Mouse (Mus musculus) common myeloid progenitor, adult 5-6 weeks (primary cell): ENCODE results near the gene Ptges3. TPM values are rescaled to one million over a fixed set of nuclear protein-coding genes. Genes with fewer than 3 reads are reported as not detected.
A peak's percentile ranks its signal among the peaks of the same experiment; 100 is the strongest.
"Not testable (repeated sequence)": the region's sequence is repeated elsewhere in the genome, so short reads cannot be mapped to it uniquely, and the experiment has no call there.

Experiments
- ATAC-seq: replicated peaks from 2 replicates; pipeline ENCODE4 v1.8.0; 2016; ENCODE audit warnings: low read depth, mild to moderate bottlenecking, moderate TSS enrichment, inconsistent platforms; ENCODE audit not compliant: poor library complexity, severe bottlenecking
- total RNA-seq: library from RNA; stranded (forward); fragments of 200-1000, 187-1606 nt; gene quantifications from 2 replicates; pipeline ENCODE4 v1.2.3, GENCODE M21; 2017

The Ptges3 gene
- total RNA-seq, 1 experiment from 2014 or later: 326 TPM

- ATAC-seq: no peak
Measured at GRCm38 (mm10) chr10:128053001-128053400, 5.8 kb upstream of the Ptges3 start.

- ATAC-seq: peak; percentile 18
Measured at GRCm38 (mm10) chr10:128058184-128058583, 570 bp upstream of the Ptges3 start.

- ATAC-seq: peak; percentile 57
Measured at GRCm38 (mm10) chr10:128059207-128059981, 640 bp downstream of the Ptges3 start.

GRCm38 (mm10) chr10:128061109-128061508 is 2.4 kb downstream of the Ptges3 start:
- ATAC-seq: no peak

GRCm38 (mm10) chr10:128062221-128062989 is 3.7 kb downstream of the Ptges3 start:
- ATAC-seq: no peak

- ATAC-seq: no peak
Measured at GRCm38 (mm10) chr10:128066072-128066471, 7.3 kb downstream of the Ptges3 start.

- ATAC-seq: peak; percentile 63; the same call in 1 of the 2 replicates
Measured at GRCm38 (mm10) chr10:128069201-128069600, 10.4 kb downstream of the Ptges3 start.

- ATAC-seq: not testable (repeated sequence)
Measured at GRCm38 (mm10) chr10:128070432-128070831, 11.7 kb downstream of the Ptges3 start.

GRCm38 (mm10) chr10:128078269-128078668 is 19.5 kb downstream of the Ptges3 start:
- not testable (repeated sequence) for ATAC-seq

GRCm38 (mm10) chr10:128080496-128080895 is 21.7 kb downstream of the Ptges3 start:
- no peak for ATAC-seq

GRCm38 (mm10) chr10:128081807-128082476 is 23.2 kb downstream of the Ptges3 start:
- 0 out of 2 replicates have a peak, but pooled peaks have one; percentile 4 for ATAC-seq

- ATAC-seq: no peak
Measured at GRCm38 (mm10) chr10:128082477-128082808, 23.7 kb downstream of the Ptges3 start.

GRCm38 (mm10) chr10:128082880-128083421 is 24.2 kb downstream of the Ptges3 start, which contains the start of gene Atp5b:
Gene Atp5b, plus strand, starts transcription at chr10:128083273.
- peak; percentile 94 for ATAC-seq

GRCm38 (mm10) chr10:128083688-128084087 is 24.9 kb downstream of the Ptges3 start:
- ATAC-seq: no peak

- ATAC-seq: no peak
Measured at GRCm38 (mm10) chr10:128084160-128084559, 25.4 kb downstream of the Ptges3 start.

GRCm38 (mm10) chr10:128086391-128086790 is 27.6 kb downstream of the Ptges3 start:
- no peak for ATAC-seq

- not testable (repeated sequence) for ATAC-seq
Measured at GRCm38 (mm10) chr10:128087216-128087615, 28.5 kb downstream of the Ptges3 start.

- no peak for ATAC-seq
Measured at GRCm38 (mm10) chr10:128088181-128088580, 29.4 kb downstream of the Ptges3 start.

- ATAC-seq: no peak
Measured at GRCm38 (mm10) chr10:128089842-128090241, 31.1 kb downstream of the Ptges3 start.
